Comparison of ENCODE assay signal across 23 mouse cellular contexts in genomic region chr14:27234270-27234840, GRCm38 (mm10).
A peak's percentile ranks its signal among the peaks of the same experiment; 100 is the strongest.
DNase-seq lines count a peak whose midpoint lies in the region; ATAC-seq and TF ChIP-seq lines count a peak whose summit lies in the region.
"Had no signal": no experiment of that assay in that cellular context is flagged by ENCODE, and none has a peak within 500 bp of the region (broad histone marks: within the 10 kb centered on the region; RNA-seq: fewer than 3 reads in every experiment).

No protein-coding gene starts in this region.

- no peak for TF ChIP-seq CTCF in stomach, postnatal 0 days (IDR thresholded peaks at IDR 0.05; ENCODE audit: low read depth)

- H3K27me3 ChIP-seq in stomach, embryonic 16.5 days (ENCODE audit: control insufficient read depth, insufficient read depth, low read length): no peaks in the 10 kb centered on the region
- H3K27me3 ChIP-seq in stomach, postnatal 0 days (ENCODE audit: control insufficient read depth, insufficient read depth, low read length): no peaks in the 10 kb centered on the region
- H3K27me3 ChIP-seq in midbrain, embryonic 11.5 days (ENCODE audit: control insufficient read depth, insufficient read depth, low read length): no peaks in the 10 kb centered on the region
- H3K27me3 ChIP-seq: forebrain, embryonic 15.5 days; heart, embryonic 13.5 days; hindbrain, embryonic 13.5 days; limb, embryonic 12.5 days; neural tube, embryonic 15.5 days had no signal

- H3K27ac ChIP-seq in stomach, embryonic 16.5 days (ENCODE audit: low read length): peak overlapping the region; percentile 25; the same call in 1 of the 2 replicates
- H3K27ac ChIP-seq in stomach, postnatal 0 days (replicated peaks): no peak overlapping the region
- H3K27ac ChIP-seq in midbrain, embryonic 11.5 days (ENCODE audit: low read depth, low read length): no peak overlapping the region
- H3K27ac ChIP-seq: forebrain, embryonic 15.5 days; heart, embryonic 13.5 days; hindbrain, embryonic 13.5 days; limb, embryonic 12.5 days; midbrain, embryonic 10.5 days; neural tube, embryonic 15.5 days had no signal

- peaks cover 26% of the 10 kb centered on the region for H3K4me1 ChIP-seq in stomach, embryonic 16.5 days (ENCODE audit: control insufficient read depth, insufficient read depth, low read length)
- H3K4me1 ChIP-seq in stomach, postnatal 0 days (replicated peaks; ENCODE audit: control insufficient read depth, insufficient read depth): 0 out of 2 replicates have a peak, but pooled peaks cover 5% of the 10 kb centered on the region
- peaks cover 4% of the 10 kb centered on the region; the same call in 1 of the 2 replicates for H3K4me1 ChIP-seq in midbrain, embryonic 11.5 days (ENCODE audit: control insufficient read depth, insufficient read depth, low read length)

- no peak overlapping the region for H3K9ac ChIP-seq in stomach, embryonic 16.5 days (ENCODE audit: low read length)
- no peak overlapping the region for H3K9ac ChIP-seq in stomach, postnatal 0 days (ENCODE audit: low read length)
- H3K9ac ChIP-seq in midbrain, embryonic 11.5 days (ENCODE audit: low read length): no peak overlapping the region
- H3K9ac ChIP-seq: forebrain, embryonic 15.5 days; heart, embryonic 13.5 days; hindbrain, embryonic 13.5 days; limb, embryonic 12.5 days; liver, postnatal 0 days; neural tube, embryonic 15.5 days had no signal

- no peak for ATAC-seq in stomach, embryonic 16.5 days (ENCODE audit: insufficient read depth, low FRiP score)
- ATAC-seq in stomach, postnatal 0 days (ENCODE audit: low FRiP score, low TSS enrichment): no peak
- no peak for ATAC-seq in midbrain, embryonic 11.5 days (ENCODE audit: low FRiP score)
- ATAC-seq: forebrain, embryonic 15.5 days; liver, postnatal 0 days had no signal

- 59% methylated on average over 4 of the region's 4 CpGs for WGBS in stomach, embryonic 16.5 days
- WGBS in stomach, postnatal 0 days: 60% methylated on average over 4 of the region's 4 CpGs
- WGBS in midbrain, embryonic 11.5 days: 73% methylated on average over 4 of the region's 4 CpGs

- no peak overlapping the region for H3K4me2 ChIP-seq in stomach, embryonic 16.5 days (ENCODE audit: low read depth, low read length)
- H3K4me2 ChIP-seq in stomach, postnatal 0 days (replicated peaks; ENCODE audit: low read depth): no peak overlapping the region
- H3K4me2 ChIP-seq in midbrain, embryonic 11.5 days: no peak overlapping the region
- H3K4me2 ChIP-seq: forebrain, embryonic 15.5 days; heart, embryonic 13.5 days; hindbrain, embryonic 13.5 days; limb, embryonic 12.5 days; liver, embryonic 11.5 days; neural tube, embryonic 15.5 days had no signal

- no peaks in the 10 kb centered on the region for H3K36me3 ChIP-seq in stomach, embryonic 16.5 days (ENCODE audit: control insufficient read depth, insufficient read depth, low read length)
- no peaks in the 10 kb centered on the region; the same call in 1 of the 2 replicates for H3K36me3 ChIP-seq in stomach, postnatal 0 days (ENCODE audit: control insufficient read depth, insufficient read depth, low read length)
- no peaks in the 10 kb centered on the region for H3K36me3 ChIP-seq in midbrain, embryonic 11.5 days (ENCODE audit: control insufficient read depth, insufficient read depth, low read length)
- H3K36me3 ChIP-seq: forebrain, embryonic 15.5 days; heart, embryonic 13.5 days; hindbrain, embryonic 13.5 days; limb, embryonic 12.5 days; midbrain, embryonic 10.5 days; neural tube, embryonic 15.5 days had no signal

- no peak for TF ChIP-seq EP300 in stomach, postnatal 0 days (optimal IDR thresholded peaks at IDR 0.05)

- H3K4me3 ChIP-seq in stomach, embryonic 16.5 days (replicated peaks; ENCODE audit: low read length): no peak overlapping the region
- H3K4me3 ChIP-seq in stomach, postnatal 0 days (ENCODE audit: low read depth, low read length): no peak overlapping the region
- no peak overlapping the region for H3K4me3 ChIP-seq in midbrain, embryonic 11.5 days (ENCODE audit: low read depth, low read length)
- H3K4me3 ChIP-seq: forebrain, embryonic 15.5 days; heart, embryonic 13.5 days; hindbrain, embryonic 13.5 days; limb, embryonic 12.5 days; midbrain, embryonic 10.5 days; neural tube, embryonic 15.5 days had no signal

- H3K9me3 ChIP-seq in stomach, embryonic 16.5 days (replicated peaks; ENCODE audit: control insufficient read depth, low read length): no peaks in the 10 kb centered on the region
- H3K9me3 ChIP-seq in stomach, postnatal 0 days (ENCODE audit: control insufficient read depth, low read length): no peaks in the 10 kb centered on the region
- no peaks in the 10 kb centered on the region for H3K9me3 ChIP-seq in midbrain, embryonic 11.5 days (ENCODE audit: control insufficient read depth, low read length)
- H3K9me3 ChIP-seq: forebrain, embryonic 15.5 days; heart, embryonic 13.5 days; hindbrain, embryonic 13.5 days; limb, embryonic 12.5 days; midbrain, embryonic 10.5 days; neural tube, embryonic 15.5 days had no signal

- peak; percentile 36 for DNase-seq in adrenal gland, adult 2 months
- DNase-seq in adrenal gland, postnatal 14 days: no peak
- DNase-seq in stomach, postnatal 0 days (ENCODE audit: low spot score): no peak
- DNase-seq in fibroblast of lung, adult 2 months (ENCODE audit: low read depth): peak; percentile 74
- DNase-seq in frontal cortex, postnatal 10 days (ENCODE audit: low spot score in 2 of 2): no peak
- DNase-seq in midbrain, embryonic 11.5 days (ENCODE audit: low spot score, missing footprints): no peak
- no peak for DNase-seq in thymus, postnatal 0 days (ENCODE audit: low spot score)
- DNase-seq: cerebellum, adult 18-20 months; cerebellum, postnatal 14 days; gastrocnemius, postnatal 10 days; kidney, adult 8-10 months; kidney, postnatal 14 days; liver, postnatal 0 days; lung, postnatal 10 days; thymus, adult 18-20 months had no signal

Comparison
In these comparisons a context has a peak if more than half of its experiments do, and no peak if none do; other contexts are left out.
1. DNase-seq: peak in adrenal gland, adult 2 months (single experiment) and fibroblast of lung, adult 2 months (single experiment); none in adrenal gland, postnatal 14 days (single experiment), stomach, postnatal 0 days (single experiment), frontal cortex, postnatal 10 days (0 of 2), midbrain, embryonic 11.5 days (single experiment) and thymus, postnatal 0 days (single experiment).